Comparison of ENCODE assay signal across 8 mouse cellular contexts in the genomic region with DNA sequence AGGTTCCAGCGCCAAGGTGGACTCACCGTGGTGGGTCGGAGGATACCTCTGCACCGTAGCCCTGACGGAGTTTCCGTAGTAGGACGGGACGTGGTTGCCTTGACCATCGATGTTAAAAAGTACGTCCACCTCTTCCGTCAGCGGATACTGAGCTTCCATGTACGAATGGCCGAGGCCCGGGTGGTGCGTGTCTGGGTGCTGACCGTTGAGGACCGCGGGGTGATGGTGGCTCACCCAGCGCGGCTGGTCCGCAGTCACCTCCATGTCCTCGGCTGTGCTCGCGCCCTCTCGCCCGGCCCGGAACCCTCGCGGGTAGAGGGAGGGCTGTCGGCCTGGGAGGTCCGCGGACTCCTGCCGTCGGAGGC. TPM values are rescaled to one million over a fixed set of nuclear protein-coding genes. Genes with fewer than 3 reads are reported as not detected.
A peak's percentile ranks its signal among the peaks of the same experiment; 100 is the strongest.
DNase-seq lines count a peak whose midpoint lies in the region; ATAC-seq and TF ChIP-seq lines count a peak whose summit lies in the region.

No protein-coding gene starts in this region.

- peak overlapping the region; percentile 1; the same call in 1 of the 2 replicates for H3K4me2 ChIP-seq in hindbrain, embryonic 11.5 days (replicated peaks; ENCODE audit: low read depth, low read length)

- peaks cover 3% of the 10 kb centered on the region for H3K27me3 ChIP-seq in kidney, adult 2 months (replicated peaks; ENCODE audit: control insufficient read depth, insufficient read depth, low read length)
- H3K27me3 ChIP-seq in hindbrain, embryonic 11.5 days (ENCODE audit: control insufficient read depth, insufficient read depth, low read length) = peaks cover 84% of the 10 kb centered on the region

- DNase-seq in kidney, adult 2 months = no peak
- no peak for DNase-seq in kidney, adult 8-10 months
- DNase-seq in embryo, embryonic 11 days = peak; percentile 60
- DNase-seq in hindbrain, embryonic 11.5 days (ENCODE audit: low spot score) = peak; percentile 68
- DNase-seq in lung, postnatal 10 days = peak; percentile 28
- peak; percentile 69 for DNase-seq in thymus, postnatal 4 days
- DNase-seq in right cerebral cortex, postnatal 10 days (ENCODE audit: low spot score in 2 of 2) = no peak
- no peak for DNase-seq in left cerebral cortex, postnatal 25 days (ENCODE audit: low spot score in 2 of 2)

- H3K9ac ChIP-seq in hindbrain, embryonic 11.5 days (ENCODE audit: low read depth, low read length) = no peak overlapping the region

- H3K9me3 ChIP-seq in hindbrain, embryonic 11.5 days (ENCODE audit: control insufficient read depth, low read length) = no peaks in the 10 kb centered on the region

- no peaks in the 10 kb centered on the region for H3K4me1 ChIP-seq in kidney, adult 2 months (ENCODE audit: control insufficient read depth, insufficient read depth, low read length)
- peaks cover 2% of the 10 kb centered on the region for H3K4me1 ChIP-seq in hindbrain, embryonic 11.5 days (replicated peaks; ENCODE audit: control insufficient read depth, insufficient read depth, low read length)

- 3% methylated on average over 35 of the region's 35 CpGs for WGBS in kidney, adult 2 months
- WGBS in hindbrain, embryonic 11.5 days = under 1% methylated on average over 35 of the region's 35 CpGs

- ATAC-seq in hindbrain, embryonic 11.5 days (ENCODE audit: low FRiP score) = no peak

- peak overlapping the region; percentile 27 for H3K4me3 ChIP-seq in kidney, adult 2 months (ENCODE audit: insufficient read depth, low read depth, low read length)
- peak overlapping the region; percentile 43 for H3K4me3 ChIP-seq in hindbrain, embryonic 11.5 days (ENCODE audit: low read depth, low read length)

- no peak for TF ChIP-seq POLR2A in kidney, adult 2 months (IDR thresholded peaks at IDR 0.05; ENCODE audit: low read depth, low read length)

- 0 out of 2 replicates have a peak overlapping the region, but pooled peaks have one; percentile 8 for H3K27ac ChIP-seq in kidney, adult 2 months (ENCODE audit: insufficient read depth, low read depth, low read length)
- H3K27ac ChIP-seq in hindbrain, embryonic 11.5 days (ENCODE audit: low read depth, low read length) = peak overlapping the region; percentile 20; the same call in 1 of the 2 replicates

- intact Hi-C loops in left cerebral cortex, postnatal 25 days (cut with DNase I) = loop anchor here (5.0 kb wide), 1 partner anchor 800 kb away; no protein-coding TSS in a partner anchor

- TF ChIP-seq CTCF in kidney, adult 2 months (conservative IDR thresholded peaks at IDR 0.05; ENCODE audit: insufficient read depth, insufficient read length, low read depth, low read length) = no peak

- no peaks in the 10 kb centered on the region for H3K36me3 ChIP-seq in kidney, adult 2 months (ENCODE audit: control insufficient read depth, insufficient read depth, low read length)
- H3K36me3 ChIP-seq in hindbrain, embryonic 11.5 days (ENCODE audit: control insufficient read depth, insufficient read depth, low read length) = no peaks in the 10 kb centered on the region

RNA-seq across cellular contexts. Expression of a gene that starts 3.7 kb away (rescaled TPM):
- polyA plus RNA-seq in kidney, adult 2 months (2012; rRNA removed) = 0.39 and 1.4 TPM in 2 replicates
- polyA plus RNA-seq in hindbrain, embryonic 11.5 days (2014; fragmentation: Nextera tagmentation; extraction: Ambion mirVana) = 0.24 and 0.71 TPM in 2 replicates
- not detected for total RNA-seq in left cerebral cortex, postnatal 25 days (2021)

RNA-seq across cellular contexts. Expression of a gene that starts 12.0 kb away (rescaled TPM):
- polyA plus RNA-seq in kidney, adult 2 months (2012; rRNA removed) = 1.6 and 2.8 TPM in 2 replicates
- 1.6 and 3.3 TPM in 2 replicates for polyA plus RNA-seq in hindbrain, embryonic 11.5 days (2014; fragmentation: Nextera tagmentation; extraction: Ambion mirVana)
- not detected for total RNA-seq in left cerebral cortex, postnatal 25 days (2021)

RNA-seq across cellular contexts. Expression of a gene that starts 12.5 kb away (rescaled TPM):
- 14.9 and 15.4 TPM in 2 replicates for polyA plus RNA-seq in kidney, adult 2 months (2012; rRNA removed)
- 18.6 and 22.9 TPM in 2 replicates for polyA plus RNA-seq in hindbrain, embryonic 11.5 days (2014; fragmentation: Nextera tagmentation; extraction: Ambion mirVana)
- total RNA-seq in left cerebral cortex, postnatal 25 days (2021) = not detected

Comparison
In these comparisons a context has a peak if more than half of its experiments do, and no peak if none do; other contexts are left out.
1. DNase-seq: peak in embryo, embryonic 11 days (single experiment), hindbrain, embryonic 11.5 days (single experiment), lung, postnatal 10 days (single experiment) and thymus, postnatal 4 days (single experiment); none in kidney, adult 2 months (single experiment), kidney, adult 8-10 months (0 of 2), right cerebral cortex, postnatal 10 days (0 of 2) and left cerebral cortex, postnatal 25 days (0 of 2).